Mouse (Mus musculus): ENCODE data around the gene Tmem208. TPM values are rescaled to one million over a fixed set of nuclear protein-coding genes. Genes with fewer than 3 reads are reported as not detected.
A peak's percentile ranks its signal among the peaks of the same experiment; 100 is the strongest.

The Tmem208 gene
- polyA plus RNA-seq, 1 experiment from 2014 or later, result 143 TPM

DNA sequence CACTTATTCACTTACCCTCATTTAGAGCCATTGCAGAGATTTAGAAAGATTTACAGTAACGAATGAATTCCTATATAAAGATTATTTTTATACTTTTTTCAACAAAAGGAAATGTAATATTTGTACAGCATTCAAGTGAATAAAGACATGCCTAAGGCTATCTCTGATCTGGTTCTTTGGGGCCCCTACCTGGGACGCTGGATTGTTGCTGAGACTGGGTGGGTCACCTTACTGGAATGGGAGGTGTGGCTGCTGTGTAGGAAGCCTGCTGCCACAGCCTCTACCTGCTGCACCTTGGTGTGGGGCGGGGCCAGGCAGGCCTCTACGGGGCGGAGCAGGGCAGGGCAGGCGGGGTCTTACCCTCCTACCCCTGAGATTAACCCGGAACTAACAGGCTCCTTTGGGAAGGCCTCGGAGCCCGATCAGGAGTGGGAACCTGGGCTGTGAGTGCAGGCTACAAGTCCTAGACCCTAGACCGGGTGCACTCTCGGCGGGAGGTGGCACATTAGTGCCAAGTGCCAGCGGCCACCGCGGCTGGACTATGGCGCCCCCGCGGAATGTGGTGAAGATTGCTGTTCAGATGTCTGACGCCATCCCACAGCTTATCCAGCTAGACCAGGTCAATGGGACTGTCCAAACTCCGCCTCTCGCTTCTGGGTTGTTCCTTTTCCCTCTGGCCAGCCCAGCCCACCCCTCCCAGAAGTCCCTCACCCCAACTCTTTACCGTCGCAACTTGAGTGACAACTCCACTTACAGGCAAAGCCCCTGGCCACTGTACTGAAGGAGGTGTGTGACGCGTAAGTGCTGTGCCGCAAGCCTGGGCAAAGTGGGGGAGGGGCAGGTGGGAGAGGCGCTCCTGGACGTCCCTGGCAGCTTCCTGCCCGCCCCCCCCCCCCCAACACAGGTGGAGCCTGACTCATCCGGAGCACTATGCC, 20.7 kb upstream of the Tmem208 start, which contains the start of gene Elmo3:
Gene Elmo3, plus strand, starts transcription at position 391 of the 935 bp plus-strand sequence.
- Histone ChIP-seq H3K4me2 (ENCODE audit: low read length) (peak within 1 kb of the TSS; percentile 45), H3K9ac (ENCODE audit: low read depth, low read length) (peak within 1 kb of the TSS; percentile 39), H3K4me3 (ENCODE audit: low read depth, low read length) (no peak within 1 kb of the TSS; the same call in 1 of the 2 replicates), H3K9me3 (replicated peaks; ENCODE audit: control insufficient read depth, low read length, poor library complexity, severe bottlenecking) (no peaks in the 10 kb centered on the region), H3K4me1 (ENCODE audit: control insufficient read depth, insufficient read depth, low read length) (peaks cover 10% of the 10 kb centered on the region), H3K27ac (ENCODE audit: low read length) (no peak within 1 kb of the TSS), H3K27me3 (ENCODE audit: control insufficient read depth, insufficient read depth, low read depth, low read length) (no peaks in the 10 kb centered on the region), H3K36me3 (ENCODE audit: control insufficient read depth, insufficient read depth, low read length) (peaks cover 43% of the 10 kb centered on the region)
- peak; percentile 49 for ATAC-seq
- 10% methylated on average over 30 of the region's 30 CpGs for WGBS

DNA sequence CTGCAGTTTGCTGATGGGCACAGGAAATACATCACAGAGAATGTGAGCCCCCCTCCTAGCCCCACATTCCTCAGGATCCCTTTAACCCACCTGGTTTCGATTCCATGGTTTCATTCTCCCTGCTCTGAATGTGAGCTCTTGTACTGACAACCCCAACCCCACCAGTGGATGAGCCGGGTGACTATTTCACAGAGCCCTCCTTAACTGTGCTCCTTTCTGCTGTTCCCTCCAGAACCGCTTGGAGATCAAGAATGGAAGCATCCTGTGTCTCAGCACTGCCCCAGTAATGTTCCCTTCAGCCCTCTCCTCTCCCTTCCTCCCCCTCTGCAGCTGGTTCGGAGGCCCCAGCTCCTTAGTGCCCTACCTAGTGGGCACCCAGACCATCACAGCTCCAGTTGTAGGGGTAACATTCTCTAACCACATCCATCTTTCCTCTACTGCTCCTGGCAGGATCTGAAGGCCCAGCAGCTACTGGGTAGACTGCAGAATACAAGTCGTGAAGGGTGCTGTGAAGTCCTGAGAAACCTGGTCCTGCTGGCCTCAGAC, 19.9 kb upstream of the Tmem208 start:
- peaks cover 10% of the 10 kb centered on the region for H3K4me1 ChIP-seq (ENCODE audit: control insufficient read depth, insufficient read depth, low read length)
- H3K36me3 ChIP-seq (ENCODE audit: control insufficient read depth, insufficient read depth, low read length), result peaks cover 39% of the 10 kb centered on the region
- H3K27ac ChIP-seq (ENCODE audit: low read length), result no peak overlapping the region
- H3K4me3 ChIP-seq (ENCODE audit: low read depth, low read length), result no peak overlapping the region
- no peaks in the 10 kb centered on the region for H3K9me3 ChIP-seq (replicated peaks; ENCODE audit: control insufficient read depth, low read length, poor library complexity, severe bottlenecking)
- peak overlapping the region; percentile 45; the same call in 1 of the 2 replicates for H3K4me2 ChIP-seq (ENCODE audit: low read length)
- WGBS, result 61% methylated on average over 5 of the region's 5 CpGs
- no peaks in the 10 kb centered on the region for H3K27me3 ChIP-seq (ENCODE audit: control insufficient read depth, insufficient read depth, low read depth, low read length)
- peak overlapping the region; percentile 39; the same call in 1 of the 2 replicates for H3K9ac ChIP-seq (ENCODE audit: low read depth, low read length)
- ATAC-seq, result peak; percentile 13; the same call in 1 of the 2 replicates

DNA sequence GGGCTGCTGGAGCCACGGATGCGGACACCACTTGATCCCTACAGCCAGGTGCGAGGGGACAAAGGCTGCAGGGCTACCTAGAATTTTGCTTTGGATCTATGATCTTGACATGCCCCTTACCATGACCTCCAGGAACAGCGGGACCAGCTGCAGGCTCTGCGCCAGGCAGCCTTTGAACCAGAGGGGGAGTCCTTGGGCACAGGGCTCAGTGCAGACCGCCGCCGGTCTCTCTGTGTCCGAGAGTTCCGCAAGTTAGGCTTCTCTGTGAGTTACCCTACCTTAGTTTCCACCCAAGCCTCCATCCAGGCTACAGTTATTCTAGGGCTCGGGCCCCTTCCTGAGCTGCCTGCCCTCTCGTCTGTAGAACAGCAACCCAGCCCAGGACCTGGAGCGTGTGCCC, 18.5 kb upstream of the Tmem208 start:
- no peak overlapping the region for H3K4me2 ChIP-seq (ENCODE audit: low read length)
- peaks cover 10% of the 10 kb centered on the region for H3K4me1 ChIP-seq (ENCODE audit: control insufficient read depth, insufficient read depth, low read length)
- no peak for ATAC-seq
- no peaks in the 10 kb centered on the region for H3K27me3 ChIP-seq (ENCODE audit: control insufficient read depth, insufficient read depth, low read depth, low read length)
- H3K4me3 ChIP-seq (ENCODE audit: low read depth, low read length), result no peak overlapping the region
- no peaks in the 10 kb centered on the region for H3K9me3 ChIP-seq (replicated peaks; ENCODE audit: control insufficient read depth, low read length, poor library complexity, severe bottlenecking)
- peaks cover 36% of the 10 kb centered on the region for H3K36me3 ChIP-seq (ENCODE audit: control insufficient read depth, insufficient read depth, low read length)
- no peak overlapping the region for H3K27ac ChIP-seq (ENCODE audit: low read length)
- no peak overlapping the region for H3K9ac ChIP-seq (ENCODE audit: low read depth, low read length)
- WGBS, result 94% methylated on average over 13 of the region's 13 CpGs

DNA sequence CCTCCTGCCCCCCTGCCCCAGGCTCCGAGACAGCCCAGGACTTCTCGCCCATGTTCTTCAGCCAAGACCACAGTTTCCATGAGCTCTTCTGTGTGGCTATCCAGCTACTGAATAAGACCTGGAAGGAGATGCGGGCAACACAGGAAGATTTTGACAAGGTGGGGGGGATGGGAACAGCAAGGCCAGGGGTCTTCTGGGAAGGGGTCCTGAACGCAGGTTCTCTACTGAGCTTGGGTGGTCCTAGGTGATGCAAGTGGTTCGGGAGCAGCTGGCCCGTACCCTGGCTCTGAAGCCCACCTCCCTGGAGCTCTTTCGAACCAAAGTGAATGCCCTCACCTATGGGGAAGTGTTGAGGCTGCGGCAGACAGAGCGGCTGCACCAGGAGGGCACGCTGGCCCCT, 17.7 kb upstream of the Tmem208 start:
- H3K36me3 ChIP-seq (ENCODE audit: control insufficient read depth, insufficient read depth, low read length), result peaks cover 34% of the 10 kb centered on the region
- H3K27ac ChIP-seq (ENCODE audit: low read length), result no peak overlapping the region
- H3K4me1 ChIP-seq (ENCODE audit: control insufficient read depth, insufficient read depth, low read length), result peaks cover 10% of the 10 kb centered on the region
- no peak for ATAC-seq
- no peak overlapping the region for H3K9ac ChIP-seq (ENCODE audit: low read depth, low read length)
- no peak overlapping the region for H3K4me3 ChIP-seq (ENCODE audit: low read depth, low read length)
- no peaks in the 10 kb centered on the region for H3K27me3 ChIP-seq (ENCODE audit: control insufficient read depth, insufficient read depth, low read depth, low read length)
- WGBS, result 94% methylated on average over 10 of the region's 10 CpGs
- H3K4me2 ChIP-seq (ENCODE audit: low read length), result no peak overlapping the region
- H3K9me3 ChIP-seq (replicated peaks; ENCODE audit: control insufficient read depth, low read length, poor library complexity, severe bottlenecking), result no peaks in the 10 kb centered on the region

DNA sequence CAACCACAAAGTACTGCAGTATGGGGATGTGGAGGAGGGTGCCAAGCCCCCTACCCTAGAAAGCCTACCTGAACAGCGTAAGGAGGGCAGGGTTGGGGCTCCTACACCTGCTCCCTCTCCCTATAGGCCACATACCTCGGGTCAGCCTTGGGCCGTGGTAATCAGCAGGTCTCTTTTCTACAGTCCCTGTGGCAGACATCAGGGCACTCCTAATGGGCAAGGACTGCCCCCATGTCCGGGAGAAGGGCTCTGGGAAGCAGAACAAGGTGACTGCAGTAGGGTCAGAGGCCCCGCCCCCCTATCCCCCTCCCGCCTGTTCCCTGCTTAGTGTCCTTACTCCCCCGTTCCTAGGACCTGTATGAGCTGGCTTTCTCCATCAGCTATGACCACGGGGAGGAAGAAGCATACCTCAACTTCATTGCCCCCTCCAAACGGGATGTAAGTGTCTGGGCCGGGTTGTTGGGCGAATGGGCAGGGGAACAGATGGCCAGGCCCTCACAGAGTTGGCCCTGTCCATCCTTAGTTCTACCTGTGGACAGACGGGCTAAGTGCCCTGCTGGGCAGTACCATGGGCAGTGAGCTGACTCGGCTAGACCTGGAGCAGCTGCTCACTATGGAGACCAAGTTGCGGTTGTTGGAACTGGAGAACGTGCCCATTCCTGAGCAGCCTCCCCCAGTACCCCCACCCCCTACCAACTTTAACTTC, 16.9 kb upstream of the Tmem208 start:
- H3K4me3 ChIP-seq (ENCODE audit: low read depth, low read length), result no peak overlapping the region
- H3K9me3 ChIP-seq (replicated peaks; ENCODE audit: control insufficient read depth, low read length, poor library complexity, severe bottlenecking), result no peaks in the 10 kb centered on the region
- WGBS, result 82% methylated on average over 15 of the region's 15 CpGs
- H3K27ac ChIP-seq (ENCODE audit: low read length), result no peak overlapping the region
- no peaks in the 10 kb centered on the region for H3K27me3 ChIP-seq (ENCODE audit: control insufficient read depth, insufficient read depth, low read depth, low read length)
- ATAC-seq, result no peak
- no peak overlapping the region for H3K4me2 ChIP-seq (ENCODE audit: low read length)
- peaks cover 10% of the 10 kb centered on the region for H3K4me1 ChIP-seq (ENCODE audit: control insufficient read depth, insufficient read depth, low read length)
- peaks cover 34% of the 10 kb centered on the region for H3K36me3 ChIP-seq (ENCODE audit: control insufficient read depth, insufficient read depth, low read length)
- H3K9ac ChIP-seq (ENCODE audit: low read depth, low read length), result no peak overlapping the region

DNA sequence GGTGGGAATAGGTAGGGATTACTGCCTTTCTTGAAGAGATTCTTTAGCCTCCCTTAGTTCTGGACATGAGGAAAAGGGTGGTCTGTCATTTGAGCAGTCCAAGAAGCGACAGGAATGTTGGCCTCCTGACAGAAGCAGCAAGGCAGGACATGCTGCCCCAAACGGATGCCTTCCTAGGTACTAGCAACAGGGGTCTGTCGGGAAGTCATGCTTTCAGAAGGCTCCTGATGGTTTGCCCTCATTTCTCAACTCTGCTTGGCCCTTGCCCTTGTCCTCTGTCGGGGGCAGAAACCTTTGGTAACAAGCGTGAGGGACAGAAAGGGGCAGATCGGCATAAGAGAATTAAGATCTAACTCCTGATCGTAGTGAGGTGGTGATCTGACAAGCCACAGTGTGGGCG, 16.0 kb upstream of the Tmem208 start:
- H3K9me3 ChIP-seq (replicated peaks; ENCODE audit: control insufficient read depth, low read length, poor library complexity, severe bottlenecking), result no peaks in the 10 kb centered on the region
- peaks cover 30% of the 10 kb centered on the region for H3K36me3 ChIP-seq (ENCODE audit: control insufficient read depth, insufficient read depth, low read length)
- no peak overlapping the region for H3K27ac ChIP-seq (ENCODE audit: low read length)
- H3K4me2 ChIP-seq (ENCODE audit: low read length), result no peak overlapping the region
- peaks cover 10% of the 10 kb centered on the region for H3K4me1 ChIP-seq (ENCODE audit: control insufficient read depth, insufficient read depth, low read length)
- H3K27me3 ChIP-seq (ENCODE audit: control insufficient read depth, insufficient read depth, low read depth, low read length), result no peaks in the 10 kb centered on the region
- no peak for ATAC-seq
- no peak overlapping the region for H3K4me3 ChIP-seq (ENCODE audit: low read depth, low read length)
- no peak overlapping the region for H3K9ac ChIP-seq (ENCODE audit: low read depth, low read length)
- 86% methylated on average over 8 of the region's 8 CpGs for WGBS

DNA sequence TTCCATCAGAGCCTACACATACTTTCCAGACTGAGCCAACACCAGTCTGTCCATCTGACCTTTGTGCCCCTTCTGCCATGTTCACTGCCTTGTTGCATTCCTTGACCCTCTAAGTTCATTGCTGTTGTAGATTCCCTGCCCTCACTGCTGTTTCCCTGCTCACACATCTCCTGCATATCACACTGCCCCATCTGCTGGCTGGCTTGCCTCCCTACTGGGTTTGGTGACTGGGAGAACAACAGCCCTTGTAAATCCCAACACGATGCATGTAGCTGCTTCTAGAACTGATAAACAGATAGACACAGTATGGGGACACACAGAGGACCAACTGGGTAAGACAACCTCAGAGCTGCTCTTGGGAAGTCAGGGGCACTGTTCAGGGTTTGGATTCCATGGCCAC, 14.4 kb upstream of the Tmem208 start:
- no peak overlapping the region for H3K9ac ChIP-seq (ENCODE audit: low read depth, low read length)
- 83% methylated on average over 1 of the region's 1 CpGs for WGBS
- H3K27me3 ChIP-seq (ENCODE audit: control insufficient read depth, insufficient read depth, low read depth, low read length), result no peaks in the 10 kb centered on the region
- H3K36me3 ChIP-seq (ENCODE audit: control insufficient read depth, insufficient read depth, low read length), result peaks cover 34% of the 10 kb centered on the region
- H3K27ac ChIP-seq (ENCODE audit: low read length), result no peak overlapping the region
- ATAC-seq, result no peak
- H3K4me3 ChIP-seq (ENCODE audit: low read depth, low read length), result no peak overlapping the region
- no peak overlapping the region for H3K4me2 ChIP-seq (ENCODE audit: low read length)
- H3K9me3 ChIP-seq (replicated peaks; ENCODE audit: control insufficient read depth, low read length, poor library complexity, severe bottlenecking), result no peaks in the 10 kb centered on the region
- H3K4me1 ChIP-seq (ENCODE audit: control insufficient read depth, insufficient read depth, low read length), result no peaks in the 10 kb centered on the region

DNA sequence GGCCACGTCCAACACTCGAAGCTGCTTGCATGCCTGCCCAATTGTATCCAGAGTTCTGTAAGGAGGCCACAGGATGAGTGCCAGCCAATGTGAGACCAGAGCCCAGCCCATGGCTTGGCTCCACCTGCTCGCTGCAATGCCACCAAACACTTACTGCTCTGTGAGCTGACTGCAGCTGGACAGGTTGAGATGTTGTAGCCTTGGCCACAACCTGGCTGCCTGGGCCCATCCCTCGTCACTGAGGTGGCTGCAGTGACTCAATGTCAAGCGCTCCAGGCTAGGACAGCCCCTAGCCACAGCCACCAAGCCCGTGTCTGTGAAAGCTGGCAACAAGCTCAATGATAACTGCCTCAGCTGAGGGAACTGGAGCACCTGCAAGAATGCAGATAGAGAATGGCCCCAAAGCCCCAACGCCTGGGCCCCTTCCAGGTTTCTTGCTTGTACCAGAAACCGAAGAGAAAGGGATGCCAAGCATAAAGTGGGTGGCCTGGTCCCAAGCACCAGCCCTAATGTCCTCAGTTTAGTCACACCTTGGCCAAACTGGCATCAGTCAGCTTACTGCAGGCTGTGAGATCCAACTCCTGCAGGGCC, 13.2 kb upstream of the Tmem208 start:
- Histone ChIP-seq H3K4me2 (ENCODE audit: low read length) (no peak overlapping the region), H3K9me3 (replicated peaks; ENCODE audit: control insufficient read depth, low read length, poor library complexity, severe bottlenecking) (no peaks in the 10 kb centered on the region), H3K36me3 (ENCODE audit: control insufficient read depth, insufficient read depth, low read length) (peaks cover 24% of the 10 kb centered on the region), H3K4me3 (ENCODE audit: low read depth, low read length) (no peak overlapping the region), H3K27me3 (ENCODE audit: control insufficient read depth, insufficient read depth, low read depth, low read length) (no peaks in the 10 kb centered on the region), H3K9ac (ENCODE audit: low read depth, low read length) (no peak overlapping the region), H3K4me1 (ENCODE audit: control insufficient read depth, insufficient read depth, low read length) (no peaks in the 10 kb centered on the region), H3K27ac (ENCODE audit: low read length) (no peak overlapping the region)
- no peak for ATAC-seq
- WGBS, result 93% methylated on average over 8 of the region's 8 CpGs
